Mouse (Mus musculus) bone marrow macrophage, adult 2 months (primary cell): ENCODE measurements around the gene Map4k3.

Experiments used
- CTCF ChIP-seq: IDR thresholded peaks from 2 replicates; pipeline ENCODE4 v1.5.1; 2012; ENCODE audit warnings: low read depth, mild to moderate bottlenecking, low read length, moderate library complexity
- POLR2A ChIP-seq: IDR thresholded peaks from 2 replicates; pipeline ENCODE4 v1.6.1; 2012; ENCODE audit warnings: mild to moderate bottlenecking, low read depth, low read length, borderline replicate concordance

GRCm38 (mm10) chr17:80552653-80553052 lies 175.6 kb downstream of the Map4k3 start:
- TF ChIP-seq CTCF = no peak
- no peak for TF ChIP-seq POLR2A
